Mouse (Mus musculus): ENCODE data around the gene Zfyve26. TPM values are rescaled to one million over a fixed set of nuclear protein-coding genes. Genes with fewer than 3 reads are reported as not detected.
A peak's percentile ranks its signal among the peaks of the same experiment; 100 is the strongest.

Gene Zfyve26
- total RNA-seq, 1 experiment, result 22.8 TPM

DNA sequence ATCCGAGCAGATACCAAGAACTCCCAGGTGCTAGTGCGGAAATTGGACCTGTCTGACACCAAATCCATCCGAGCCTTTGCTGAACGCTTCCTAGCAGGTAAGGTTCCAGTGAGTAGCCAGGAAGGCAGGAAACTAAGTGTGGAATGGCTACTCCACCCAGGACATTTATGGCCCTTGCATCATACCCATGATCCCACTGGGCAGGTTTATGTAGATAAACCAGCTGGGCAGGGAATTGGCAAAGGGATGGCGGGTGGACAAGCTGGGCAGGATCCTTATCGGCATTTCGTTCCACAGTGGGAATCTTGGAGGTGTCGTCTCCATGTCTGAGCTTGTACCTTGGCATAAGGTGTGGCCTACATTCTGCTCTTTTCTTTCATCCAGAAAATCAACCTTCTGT, 84.7 kb downstream of the Zfyve26 start:
- H3K27ac ChIP-seq (ENCODE audit: insufficient read depth, low read depth, low read length, poor library complexity, severe bottlenecking), result no peak overlapping the region
- no peak overlapping the region for H3K4me3 ChIP-seq (ENCODE audit: insufficient read depth in 1 of 2, low read depth in 1 of 2, low read length in 2 of 2, poor library complexity in 1 of 2, severe bottlenecking in 1 of 2)
- DNase-seq (ENCODE audit: low read depth, low spot score), result no peak
- no peak overlapping the region for H3K9ac ChIP-seq (ENCODE audit: insufficient read depth, low read depth, low read length, poor library complexity, severe bottlenecking)
- in situ Hi-C loops (cut with MboI; ENCODE audit: low sequenced_read_pairs in 2 of 2, unreplicated experiment in 2 of 2), result no loop called here
- no peaks in the 10 kb centered on the region for H3K9me3 ChIP-seq (ENCODE audit: control insufficient read depth, insufficient read depth, low read depth, low read length)
- no peaks in the 10 kb centered on the region for H3K36me3 ChIP-seq (ENCODE audit: control insufficient read depth, insufficient read depth, low read length, poor library complexity, severe bottlenecking)
- no peak for TF ChIP-seq MAFK (IDR thresholded peaks at IDR 0.05; ENCODE audit: insufficient read depth, low read depth, low read length)
- TF ChIP-seq HCFC1 (IDR thresholded peaks at IDR 0.05; ENCODE audit: borderline replicate concordance, insufficient read depth, low read length), result no peak
- TF ChIP-seq CHD2 (IDR thresholded peaks at IDR 0.05; ENCODE audit: low read depth, low read length), result no peak
- no peak for TF ChIP-seq ZC3H11A (IDR thresholded peaks at IDR 0.05; ENCODE audit: borderline replicate concordance, low read depth, low read length)
- no peak for TF ChIP-seq ZNF384 (IDR thresholded peaks at IDR 0.05; ENCODE audit: low read depth, low read length)
- H3K4me1 ChIP-seq (ENCODE audit: control insufficient read depth in 2 of 2, insufficient read depth in 2 of 2, low read length in 2 of 2, poor library complexity in 1 of 2), result no peaks in the 10 kb centered on the region

GRCm38 (mm10) chr12:79208703-79209464, 87.2 kb downstream of the Zfyve26 start, which contains the start of gene Rdh12:
Rdh12 (plus strand) TSS chr12:79208914.
- Histone ChIP-seq H3K36me3 (ENCODE audit: control insufficient read depth, insufficient read depth, low read length, poor library complexity, severe bottlenecking) (no peaks in the 10 kb centered on the region), H3K4me3 (ENCODE audit: insufficient read depth in 1 of 2, low read depth in 1 of 2, low read length in 2 of 2, poor library complexity in 1 of 2, severe bottlenecking in 1 of 2) (peak within 1 kb of the TSS; percentile 35 to 67; a peak in 3 of 4 replicates), H3K9me3 (ENCODE audit: control insufficient read depth, insufficient read depth, low read depth, low read length) (no peaks in the 10 kb centered on the region), H3K9ac (ENCODE audit: insufficient read depth, low read depth, low read length, poor library complexity, severe bottlenecking) (no peak within 1 kb of the TSS), H3K27ac (ENCODE audit: insufficient read depth, low read depth, low read length, poor library complexity, severe bottlenecking) (no peak within 1 kb of the TSS), H3K4me1 (ENCODE audit: control insufficient read depth in 2 of 2, insufficient read depth in 2 of 2, low read length in 2 of 2, poor library complexity in 1 of 2) (no peaks in the 10 kb centered on the region)
- DNase-seq (ENCODE audit: low read depth, low spot score), result no peak
- TF ChIP-seq MAFK (IDR thresholded peaks at IDR 0.05; ENCODE audit: insufficient read depth, low read depth, low read length) (no peak), CHD2 (IDR thresholded peaks at IDR 0.05; ENCODE audit: low read depth, low read length) (no peak), HCFC1 (IDR thresholded peaks at IDR 0.05; ENCODE audit: borderline replicate concordance, insufficient read depth, low read length) (peak; percentile 90), ZNF384 (IDR thresholded peaks at IDR 0.05; ENCODE audit: low read depth, low read length) (no peak), ZC3H11A (IDR thresholded peaks at IDR 0.05; ENCODE audit: borderline replicate concordance, low read depth, low read length) (no peak)
- in situ Hi-C loops (cut with MboI; ENCODE audit: low sequenced_read_pairs in 2 of 2, unreplicated experiment in 2 of 2), result no loop called here

- in situ Hi-C loops (cut with MboI; ENCODE audit: low sequenced_read_pairs in 2 of 2, unreplicated experiment in 2 of 2), result no loop called here
- H3K4me1 ChIP-seq (ENCODE audit: control insufficient read depth in 2 of 2, insufficient read depth in 2 of 2, low read length in 2 of 2, poor library complexity in 1 of 2), result no peaks in the 10 kb centered on the region
Measured at GRCm38 (mm10) chr12:79201882-79202281, 94.2 kb downstream of the Zfyve26 start.

GRCm38 (mm10) chr12:79197105-79197504, 99.0 kb downstream of the Zfyve26 start:
- in situ Hi-C loops (cut with MboI; ENCODE audit: low sequenced_read_pairs in 2 of 2, unreplicated experiment in 2 of 2), result no loop called here
- Histone ChIP-seq H3K36me3 (ENCODE audit: control insufficient read depth, insufficient read depth, low read length, poor library complexity, severe bottlenecking) (no peaks in the 10 kb centered on the region), H3K27ac (ENCODE audit: insufficient read depth, low read depth, low read length, poor library complexity, severe bottlenecking) (no peak overlapping the region), H3K4me1 (ENCODE audit: control insufficient read depth in 2 of 2, insufficient read depth in 2 of 2, low read length in 2 of 2, poor library complexity in 1 of 2) (no peaks in the 10 kb centered on the region; a peak in 2 of 4 replicates), H3K4me3 (ENCODE audit: insufficient read depth in 1 of 2, low read depth in 1 of 2, low read length in 2 of 2, poor library complexity in 1 of 2, severe bottlenecking in 1 of 2) (no peak overlapping the region), H3K9ac (ENCODE audit: insufficient read depth, low read depth, low read length, poor library complexity, severe bottlenecking) (no peak overlapping the region), H3K9me3 (ENCODE audit: control insufficient read depth, insufficient read depth, low read depth, low read length) (no peaks in the 10 kb centered on the region)
- TF ChIP-seq ZC3H11A (IDR thresholded peaks at IDR 0.05; ENCODE audit: borderline replicate concordance, low read depth, low read length) (no peak), MAFK (IDR thresholded peaks at IDR 0.05; ENCODE audit: insufficient read depth, low read depth, low read length) (no peak), ZNF384 (IDR thresholded peaks at IDR 0.05; ENCODE audit: low read depth, low read length) (no peak), CHD2 (IDR thresholded peaks at IDR 0.05; ENCODE audit: low read depth, low read length) (no peak), HCFC1 (IDR thresholded peaks at IDR 0.05; ENCODE audit: borderline replicate concordance, insufficient read depth, low read length) (no peak)
- no peak for DNase-seq (ENCODE audit: low read depth, low spot score)

More at GRCm38 (mm10) chr12:79201882-79202281, 94.2 kb downstream of the Zfyve26 start:
- H3K4me3 ChIP-seq (ENCODE audit: insufficient read depth in 1 of 2, low read depth in 1 of 2, low read length in 2 of 2, poor library complexity in 1 of 2, severe bottlenecking in 1 of 2), result no peak overlapping the region
- no peaks in the 10 kb centered on the region for H3K9me3 ChIP-seq (ENCODE audit: control insufficient read depth, insufficient read depth, low read depth, low read length)
- no peak overlapping the region for H3K27ac ChIP-seq (ENCODE audit: insufficient read depth, low read depth, low read length, poor library complexity, severe bottlenecking)
- no peaks in the 10 kb centered on the region for H3K36me3 ChIP-seq (ENCODE audit: control insufficient read depth, insufficient read depth, low read length, poor library complexity, severe bottlenecking)
- TF ChIP-seq HCFC1 (IDR thresholded peaks at IDR 0.05; ENCODE audit: borderline replicate concordance, insufficient read depth, low read length) (no peak), MAFK (IDR thresholded peaks at IDR 0.05; ENCODE audit: insufficient read depth, low read depth, low read length) (no peak), ZC3H11A (IDR thresholded peaks at IDR 0.05; ENCODE audit: borderline replicate concordance, low read depth, low read length) (no peak), ZNF384 (IDR thresholded peaks at IDR 0.05; ENCODE audit: low read depth, low read length) (no peak), CHD2 (IDR thresholded peaks at IDR 0.05; ENCODE audit: low read depth, low read length) (no peak)
- no peak for DNase-seq (ENCODE audit: low read depth, low spot score)
- no peak overlapping the region for H3K9ac ChIP-seq (ENCODE audit: insufficient read depth, low read depth, low read length, poor library complexity, severe bottlenecking)
